Mouse (Mus musculus) G1E (cell line): ENCODE data around the gene Gm10024. TPM values are rescaled to one million over a fixed set of nuclear protein-coding genes. Genes with fewer than 3 reads are reported as not detected.
"Not testable (repeated sequence)": the region's sequence is repeated elsewhere in the genome, so short reads cannot be mapped to it uniquely, and the experiment has no call there.

ENCODE experiments used
- ATAC-seq: 2 replicates; pipeline ENCODE4 v1.8.0; 2016; ENCODE audit warnings: mild to moderate bottlenecking; ENCODE audit not compliant: insufficient number of reproducible peaks, poor library complexity, low FRiP score, severe bottlenecking; ENCODE audit errors: extremely low read depth
- DNase-seq: peaks from one replicate; pipeline ENCODE4 v3.0.0; 2012; ENCODE audit warnings: low spot score
- H3K27me3 ChIP-seq: 2 replicates; pipeline ENCODE4 v1.6.1; 2012; ENCODE audit warnings: mild to moderate bottlenecking, low read length, inconsistent platforms; ENCODE audit not compliant: insufficient read depth
- H3K36me3 ChIP-seq: replicated peaks from 2 replicates; pipeline ENCODE3; 2012; ENCODE audit warnings: mild to moderate bottlenecking, inconsistent platforms
- H3K4me1 ChIP-seq: 2 replicates; pipeline ENCODE4 v1.6.1; 2012; ENCODE audit warnings: low read depth, low read length, inconsistent platforms, mixed read lengths; ENCODE audit not compliant: insufficient read depth
- H3K4me3 ChIP-seq: 2 replicates; pipeline ENCODE4 v1.5.1; 2012; ENCODE audit warnings: low read depth, mild to moderate bottlenecking, inconsistent platforms, low read length, moderate library complexity, mixed read lengths
- H3K9me3 ChIP-seq: replicated peaks from 2 replicates; pipeline ENCODE4 v1.6.1; 2012; ENCODE audit warnings: inconsistent platforms
- CTCF ChIP-seq: IDR thresholded peaks from 2 replicates; pipeline ENCODE4 v1.5.1; 2012; ENCODE audit warnings: low read depth, low read length, inconsistent platforms, mixed read lengths
- GATA1 ChIP-seq: IDR thresholded peaks from 2 replicates; pipeline ENCODE4 v1.6.1; 2012; ENCODE audit warnings: borderline replicate concordance, low read length, inconsistent platforms, mixed read lengths
- GATA2 ChIP-seq: IDR thresholded peaks from 2 replicates; pipeline ENCODE4 v1.6.1; 2012; ENCODE audit warnings: low read depth, low read length, inconsistent platforms, borderline replicate concordance
- POLR2AphosphoS5 ChIP-seq: IDR thresholded peaks from 2 replicates; pipeline ENCODE4 v1.6.1; 2012; ENCODE audit warnings: low read depth, low read length, inconsistent platforms; ENCODE audit not compliant: insufficient replicate concordance
- TAL1 ChIP-seq: conservative IDR thresholded peaks from 2 replicates; pipeline ENCODE4 v1.6.1; 2012; ENCODE audit warnings: low read depth, low read length, inconsistent platforms, mixed read lengths
- polyA plus RNA-seq: library from polyadenylated mRNA; stranded (reverse); fragments of >175 nt; gene quantifications from 2 replicates; pipeline ENCODE4 v1.2.3, GENCODE M21; 2012
- total RNA-seq, 2 experiments: library from RNA; stranded (forward) in 1 of 2; stranded (reverse) in 1 of 2; fragments of 200-1000 nt in 1 of 2; fragments of >200 nt in 1 of 2; fragmentation: Nextera tagmentation in 1 of 2; gene quantifications; 2 replicates each; pipeline ENCODE4 v1.2.3; 2014 to 2017

The Gm10024 gene
- total and polyA plus RNA-seq, 3 experiments = not detected

GRCm38 (mm10) chr10:77677562-77677961 is 33.7 kb upstream of the Gm10024 start:
- DNase-seq = no peak
- Histone ChIP-seq H3K27me3 (peaks cover 40% of the 10 kb centered on the region), H3K4me3 (no peak overlapping the region), H3K9me3 (no peaks in the 10 kb centered on the region), H3K36me3 (no peaks in the 10 kb centered on the region), H3K4me1 (peaks cover 23% of the 10 kb centered on the region)
- no peak for ATAC-seq
- TF ChIP-seq GATA1 (no peak), GATA2 (no peak), TAL1 (no peak), CTCF (no peak), POLR2AphosphoS5 (no peak)

GRCm38 (mm10) chr10:77682994-77683393 is 28.3 kb upstream of the Gm10024 start:
- Histone ChIP-seq H3K36me3 (no peaks in the 10 kb centered on the region), H3K9me3 (no peaks in the 10 kb centered on the region), H3K4me1 (peaks cover 3% of the 10 kb centered on the region; the same call in 1 of the 2 replicates), H3K4me3 (no peak overlapping the region), H3K27me3 (peaks cover 52% of the 10 kb centered on the region)
- no peak for DNase-seq
- TF ChIP-seq GATA2 = no peak
- no peak for TF ChIP-seq GATA1
- no peak for TF ChIP-seq TAL1
- TF ChIP-seq CTCF = no peak
- TF ChIP-seq POLR2AphosphoS5 = no peak
- no peak for ATAC-seq

- DNase-seq (no peak), ATAC-seq (no peak)
- Histone ChIP-seq H3K4me1 (peaks cover under 1% of the 10 kb centered on the region; the same call in 1 of the 2 replicates), H3K9me3 (no peaks in the 10 kb centered on the region), H3K4me3 (no peak overlapping the region), H3K36me3 (no peaks in the 10 kb centered on the region), H3K27me3 (peaks cover 56% of the 10 kb centered on the region)
- TF ChIP-seq GATA1 (no peak), CTCF (no peak), POLR2AphosphoS5 (no peak), TAL1 (no peak), GATA2 (no peak)
Observed at GRCm38 (mm10) chr10:77684181-77684580, 27.1 kb upstream of the Gm10024 start.

GRCm38 (mm10) chr10:77685895-77686664 is 25.2 kb upstream of the Gm10024 start, which contains the start of gene Tspear:
Tspear (plus strand) TSS chr10:77686569.
- H3K36me3 ChIP-seq = no peaks in the 10 kb centered on the region
- TF ChIP-seq CTCF (no peak), POLR2AphosphoS5 (no peak), GATA2 (no peak), GATA1 (no peak), TAL1 (no peak)
- no peak within 1 kb of the TSS for H3K4me3 ChIP-seq
- H3K9me3 ChIP-seq = no peaks in the 10 kb centered on the region
- no peaks in the 10 kb centered on the region; the same call in none of the 2 replicates for H3K4me1 ChIP-seq
- no peak for ATAC-seq
- DNase-seq = no peak
- peaks cover 67% of the 10 kb centered on the region for H3K27me3 ChIP-seq

- no peak for ATAC-seq
- H3K4me1 ChIP-seq = no peaks in the 10 kb centered on the region; the same call in none of the 2 replicates
- H3K4me3 ChIP-seq = no peak overlapping the region
- no peaks in the 10 kb centered on the region for H3K36me3 ChIP-seq
- no peak for DNase-seq
- peaks cover 74% of the 10 kb centered on the region for H3K27me3 ChIP-seq
- TF ChIP-seq POLR2AphosphoS5 = no peak
- TF ChIP-seq CTCF = no peak
- no peak for TF ChIP-seq TAL1
- TF ChIP-seq GATA1 = no peak
- TF ChIP-seq GATA2 = no peak
- no peaks in the 10 kb centered on the region for H3K9me3 ChIP-seq
Observed at GRCm38 (mm10) chr10:77687021-77687420, 24.2 kb upstream of the Gm10024 start.

- not testable (repeated sequence) for H3K9me3 ChIP-seq, ATAC-seq, H3K36me3 ChIP-seq, DNase-seq, H3K4me1 ChIP-seq, H3K4me3 ChIP-seq
- H3K27me3 ChIP-seq = peaks cover 66% of the 10 kb centered on the region
Observed at GRCm38 (mm10) chr10:77690356-77690807, 20.9 kb upstream of the Gm10024 start, which contains the start of gene Gm19402. Gm19402 (minus strand) TSS chr10:77690757.

GRCm38 (mm10) chr10:77697133-77697532 is 14.1 kb upstream of the Gm10024 start, which contains the start of gene Gm9508:
Gm9508 (minus strand) TSS chr10:77697233.
- peaks cover 29% of the 10 kb centered on the region; the same call in 1 of the 2 replicates for H3K27me3 ChIP-seq
- H3K36me3 ChIP-seq = no peaks in the 10 kb centered on the region
- peaks cover 2% of the 10 kb centered on the region; the same call in 1 of the 2 replicates for H3K4me1 ChIP-seq
- no peak within 1 kb of the TSS for H3K4me3 ChIP-seq
- no peak for ATAC-seq
- DNase-seq = no peak
- no peak for TF ChIP-seq GATA1
- no peak for TF ChIP-seq GATA2
- no peak for TF ChIP-seq TAL1
- no peak for TF ChIP-seq CTCF
- no peak for TF ChIP-seq POLR2AphosphoS5
- H3K9me3 ChIP-seq = no peaks in the 10 kb centered on the region
